Mouse (Mus musculus) cerebellum, adult 2 months (tissue): ENCODE results near the gene Aldh1a2.

Experiments used
- CTCF ChIP-seq: fragments of 200-500 bp; IDR thresholded peaks from 2 replicates; pipeline ENCODE4 v1.5.1; 2011; ENCODE audit warnings: low read depth, mild to moderate bottlenecking, control low read depth, low read length, moderate library complexity, borderline replicate concordance; ENCODE audit not compliant: insufficient read depth
- POLR2A ChIP-seq: fragments of 200-500 bp; IDR thresholded peaks from 2 replicates; pipeline ENCODE4 v1.6.1; 2011; ENCODE audit warnings: low read length, control low read depth, borderline replicate concordance; ENCODE audit not compliant: insufficient read depth

DNA sequence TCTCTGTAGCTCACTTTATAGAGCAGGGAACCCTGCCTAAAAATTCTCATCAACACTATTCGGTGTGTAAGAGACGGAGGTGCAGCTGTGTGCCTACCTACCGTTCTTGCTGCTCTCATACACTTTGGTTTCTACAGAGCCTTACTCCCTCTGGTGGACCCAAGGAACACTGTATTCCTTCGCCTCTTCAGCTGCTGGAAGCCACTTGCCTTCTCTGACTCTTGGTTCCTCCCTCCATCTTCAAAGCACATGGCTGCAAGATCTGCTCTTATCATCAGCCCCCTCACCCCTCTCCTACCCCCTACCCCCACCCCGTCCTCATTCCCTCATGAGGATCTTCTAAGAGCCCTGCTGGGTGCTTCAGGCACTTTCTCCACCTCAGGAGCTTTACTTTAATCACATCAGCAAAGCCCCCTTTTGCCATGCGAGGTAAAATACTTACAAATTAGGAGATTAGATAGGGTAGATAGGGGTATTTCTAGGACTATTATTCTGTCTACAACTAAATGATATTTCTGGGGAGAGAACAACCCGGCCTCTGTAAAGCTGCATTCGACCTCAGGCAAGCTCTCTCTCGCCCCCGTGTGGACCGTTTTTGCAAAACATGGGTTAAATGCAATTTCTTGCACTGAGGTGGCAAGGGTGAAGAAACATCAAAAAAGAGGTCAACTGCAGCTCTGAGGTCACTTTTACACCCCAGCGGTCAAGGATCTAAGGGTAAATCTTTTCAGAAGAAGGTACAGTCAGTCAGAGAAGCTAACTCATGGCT lies 26.8 kb upstream of the Aldh1a2 start:
- TF ChIP-seq POLR2A (no peak), CTCF (peak; percentile 80)
